Mouse (Mus musculus) spleen, postnatal 14 days (tissue): ENCODE data around the gene Tmprss9.
A peak's percentile ranks its signal among the peaks of the same experiment; 100 is the strongest.

Source experiments
- DNase-seq, 2 experiments: peaks; one replicate each; pipeline ENCODE4 v3.0.0; 2021 to 2022; ENCODE audit warnings: low spot score in 2 of 2

Gene Tmprss9

GRCm38 (mm10) chr10:80843087-80843930 lies 28.3 kb upstream of the Tmprss9 start:
- no peak for DNase-seq

DNA sequence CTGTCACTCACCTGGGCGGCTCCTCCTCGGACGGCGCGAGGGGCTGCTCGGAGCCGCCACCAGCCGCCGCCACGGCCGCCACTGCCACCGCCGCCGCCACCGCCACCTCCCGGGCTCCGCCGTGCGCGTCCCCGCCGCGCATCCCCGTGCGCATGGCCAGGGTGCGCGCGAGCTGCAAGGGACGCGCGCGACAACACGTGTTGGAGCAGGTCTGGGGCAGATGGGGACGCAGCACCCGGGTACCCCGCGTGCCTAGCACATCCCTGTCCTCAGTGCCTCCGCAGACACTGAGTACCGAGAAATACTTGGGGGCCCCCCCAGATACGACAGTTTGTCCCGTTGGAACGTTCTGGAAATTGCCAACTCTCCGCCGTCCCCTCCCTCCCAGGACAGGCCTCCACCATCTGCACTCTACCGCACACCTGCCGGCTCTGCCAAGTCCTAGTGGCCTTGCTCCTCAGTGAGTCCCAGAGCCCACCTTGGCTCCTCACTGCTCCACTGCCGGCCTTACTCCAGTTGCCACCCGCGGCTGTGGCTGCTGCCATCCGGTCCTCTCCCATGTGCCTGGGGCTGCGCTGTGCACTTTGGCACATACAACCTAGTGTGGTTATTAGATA lies 27.6 kb upstream of the Tmprss9 start, which contains the start of gene Lingo3:
Gene Lingo3 (minus strand): TSS at position 109 of the 617 bp plus-strand sequence.
- DNase-seq: no peak

DNA sequence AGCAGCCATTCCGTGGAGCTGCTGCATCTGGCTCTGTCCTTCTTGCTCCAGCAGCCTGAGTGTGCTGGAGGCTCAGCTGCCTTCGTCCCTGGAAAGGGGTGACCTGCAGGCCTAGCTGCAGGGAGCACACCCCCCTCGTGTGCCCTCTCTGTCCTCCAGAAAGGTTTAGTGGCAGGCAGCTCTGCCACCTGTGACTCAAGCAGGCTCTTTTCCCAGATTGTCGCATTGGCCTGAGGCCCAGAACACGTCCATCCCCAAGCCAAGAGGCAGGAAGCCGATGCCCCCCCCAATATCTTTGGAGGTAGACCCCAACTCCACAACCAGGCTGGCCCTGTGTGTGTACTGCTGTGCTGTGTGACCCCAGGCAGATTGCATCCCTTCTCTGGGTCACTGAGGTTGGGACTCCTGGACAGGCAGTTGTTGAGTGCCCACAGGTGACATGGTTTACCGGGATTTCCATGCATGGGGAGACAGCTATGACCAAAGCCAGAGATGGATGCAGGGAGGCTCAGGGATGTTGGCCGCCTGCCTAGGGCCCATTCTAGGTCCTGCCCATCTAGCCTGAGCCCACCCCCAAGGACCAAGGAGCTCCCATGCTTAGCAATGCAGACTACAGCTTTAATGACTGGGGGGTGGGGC lies 26.5 kb upstream of the Tmprss9 start:
- DNase-seq: no peak

GRCm38 (mm10) chr10:80845732-80846131 lies 25.9 kb upstream of the Tmprss9 start:
- no peak for DNase-seq

GRCm38 (mm10) chr10:80848571-80848970 lies 23.1 kb upstream of the Tmprss9 start:
- DNase-seq: peak; percentile 39 to 65

- peak; percentile 98 to 99 for DNase-seq
Measured at GRCm38 (mm10) chr10:80854913-80855748, 16.5 kb upstream of the Tmprss9 start, which contains the start of the genes Lsm7 and Sppl2b. Gene Lsm7 (minus strand): TSS chr10:80855209. Gene Sppl2b (plus strand): TSS chr10:80855275.

GRCm38 (mm10) chr10:80855749-80856073 lies 15.9 kb upstream of the Tmprss9 start:
- DNase-seq: peak; percentile 21 to 25

DNA sequence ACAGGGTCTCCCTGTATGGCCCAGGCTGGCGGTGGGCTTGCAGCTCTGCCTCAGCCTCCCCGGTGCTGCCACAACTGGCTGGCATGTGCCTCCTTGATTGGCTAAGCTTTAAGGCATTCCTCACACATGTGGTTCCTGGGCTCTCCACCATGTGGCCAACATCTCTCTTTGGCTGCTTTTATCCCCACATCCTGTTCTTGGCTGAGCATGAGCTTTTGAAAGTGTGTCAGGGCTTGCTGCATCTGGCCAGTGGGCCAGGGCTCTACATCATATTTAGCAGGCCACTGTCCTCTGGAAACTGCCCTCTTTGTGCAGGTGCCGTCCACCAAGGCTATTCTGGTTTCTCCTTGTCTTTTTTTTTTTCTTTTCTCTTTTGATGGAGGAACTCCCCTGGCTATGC lies 15.4 kb upstream of the Tmprss9 start:
- peak in 1 of 2 experiments; percentile 26 for DNase-seq

GRCm38 (mm10) chr10:80856908-80857307 lies 14.7 kb upstream of the Tmprss9 start:
- DNase-seq: peak; percentile 55 to 59

DNA sequence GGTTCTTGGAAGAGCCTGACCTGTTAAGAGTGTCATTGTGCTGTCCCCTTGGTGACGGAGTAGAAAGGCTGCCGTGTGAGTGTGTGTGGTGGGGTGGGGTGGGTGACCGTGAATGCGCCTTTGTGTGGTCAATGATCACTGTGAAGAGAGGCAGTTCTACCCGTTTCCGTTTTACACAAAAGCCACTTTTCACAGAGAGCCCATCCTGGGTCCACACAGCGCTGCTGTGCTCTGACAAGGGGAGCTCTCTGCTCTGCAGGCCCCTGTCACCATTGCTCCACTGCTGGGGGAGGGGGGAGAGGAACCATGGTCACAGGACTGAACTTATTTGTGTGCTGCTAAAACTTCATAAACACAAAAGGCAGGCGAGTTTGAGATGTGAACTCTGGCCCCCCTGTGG lies 14.3 kb upstream of the Tmprss9 start:
- DNase-seq: no peak

DNA sequence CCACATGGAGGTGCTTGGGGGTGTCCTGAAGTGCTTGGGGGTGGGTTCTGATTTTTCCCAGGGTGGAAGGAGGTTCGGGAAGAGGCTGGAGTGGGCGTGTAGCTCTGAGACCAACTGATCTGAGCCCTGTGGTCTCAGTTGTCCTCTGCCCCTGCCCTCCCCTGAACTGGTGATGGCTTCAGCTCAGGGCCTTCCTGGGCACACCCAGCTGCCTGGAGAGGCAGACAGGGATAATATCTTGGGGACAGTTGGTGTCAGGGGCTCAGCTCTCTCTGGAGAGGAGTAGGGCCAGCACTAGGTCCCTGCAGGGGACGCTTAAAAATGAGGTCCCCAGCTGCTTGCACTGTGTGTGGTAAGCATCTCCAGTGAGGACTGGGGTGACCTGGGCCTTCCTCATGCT lies 13.8 kb upstream of the Tmprss9 start:
- peak; percentile 40 to 53 for DNase-seq

DNA sequence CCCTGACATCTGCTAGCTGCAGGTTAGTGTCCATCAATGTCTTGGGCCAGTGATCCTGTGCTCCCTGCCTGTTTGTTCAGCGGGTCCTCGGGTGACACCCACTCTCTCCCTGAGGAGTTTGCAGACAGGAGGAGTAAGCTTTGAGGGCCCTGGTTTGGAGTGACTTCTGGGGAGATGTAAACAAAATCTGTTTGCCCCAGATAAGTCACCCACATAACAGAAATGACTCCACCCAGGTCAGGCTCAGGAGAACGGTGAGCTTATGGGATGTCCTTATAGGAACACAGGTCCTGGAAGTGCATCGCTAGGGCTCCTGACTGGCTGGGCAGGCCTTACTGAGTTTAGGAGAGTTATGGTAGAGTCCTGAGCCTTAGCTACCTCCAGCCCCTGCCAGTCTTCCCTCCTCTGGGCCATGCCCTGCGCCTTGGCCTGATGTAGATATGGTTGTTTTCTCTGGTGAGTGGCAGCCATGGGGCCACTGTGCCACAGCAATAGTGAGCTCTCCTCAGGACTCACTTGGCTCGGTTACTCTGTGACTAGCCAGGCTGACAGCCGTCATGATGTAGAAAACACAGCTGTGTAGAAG lies 13.2 kb upstream of the Tmprss9 start:
- DNase-seq: peak; percentile 45 to 62

DNA sequence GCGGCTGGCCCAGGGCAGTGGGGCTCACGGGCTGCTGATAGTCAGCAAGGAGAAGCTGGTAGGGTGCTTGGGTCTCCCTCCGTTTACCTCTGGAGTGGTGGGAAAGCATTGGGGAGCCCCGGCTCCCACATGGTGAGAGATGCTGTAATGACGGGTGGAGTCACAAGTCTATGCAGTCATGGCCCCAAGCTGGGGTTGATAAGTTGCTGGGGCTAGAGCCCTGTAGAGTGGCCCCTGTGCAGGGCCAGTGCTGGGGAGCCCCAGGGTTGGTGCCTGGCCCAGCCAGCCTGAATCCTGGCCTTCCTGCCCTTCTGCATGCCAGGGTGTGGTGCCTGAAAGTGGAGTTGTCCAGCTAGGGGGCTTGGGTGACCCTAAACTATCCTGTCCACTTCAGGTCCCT lies 9.3 kb upstream of the Tmprss9 start:
- no peak for DNase-seq

DNA sequence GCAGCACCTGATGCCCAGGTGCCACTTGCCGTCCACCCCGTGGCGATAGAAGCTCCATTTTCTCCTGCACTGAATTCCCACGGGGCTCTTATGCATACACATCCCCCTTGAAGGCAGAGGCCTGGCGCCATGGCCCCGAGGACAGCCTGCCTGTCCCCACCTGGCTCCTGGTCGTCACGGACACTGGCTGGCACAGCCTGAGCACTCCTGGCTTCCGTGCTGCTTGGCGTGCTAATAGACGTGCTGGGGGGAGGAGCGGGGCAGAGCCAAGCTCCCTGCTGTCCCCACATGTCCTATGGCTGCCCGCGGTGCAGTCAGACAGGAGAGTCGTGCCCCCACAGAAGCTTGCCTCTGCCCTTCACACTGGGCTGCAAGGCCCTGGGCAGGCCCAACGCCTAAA lies 7.2 kb upstream of the Tmprss9 start:
- DNase-seq: no peak

- no peak for DNase-seq
Measured at GRCm38 (mm10) chr10:80870993-80871392, 655 bp upstream of the Tmprss9 start.

GRCm38 (mm10) chr10:80874035-80874434 lies 2.4 kb downstream of the Tmprss9 start:
- no peak for DNase-seq

DNA sequence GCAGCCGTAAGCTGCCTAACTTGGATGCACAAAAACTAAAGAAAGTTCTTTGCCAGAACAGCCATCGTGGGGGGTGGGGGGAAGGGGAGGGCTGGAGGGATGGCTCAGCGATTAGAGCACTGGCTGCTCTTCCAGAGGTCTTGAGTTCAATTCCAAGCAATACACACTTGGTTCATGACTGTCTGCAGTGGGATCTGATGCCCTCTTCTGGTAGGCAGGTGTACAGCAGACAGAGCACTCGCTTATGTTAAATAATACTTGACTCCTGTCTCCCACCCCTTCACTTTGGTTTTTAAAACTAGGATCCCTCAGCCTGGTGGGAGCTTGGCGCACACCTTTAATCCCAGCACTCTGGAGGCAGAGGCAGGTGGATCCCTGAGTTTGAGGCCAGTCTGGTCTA lies 4.4 kb downstream of the Tmprss9 start:
- peak; percentile 51 to 65 for DNase-seq

DNA sequence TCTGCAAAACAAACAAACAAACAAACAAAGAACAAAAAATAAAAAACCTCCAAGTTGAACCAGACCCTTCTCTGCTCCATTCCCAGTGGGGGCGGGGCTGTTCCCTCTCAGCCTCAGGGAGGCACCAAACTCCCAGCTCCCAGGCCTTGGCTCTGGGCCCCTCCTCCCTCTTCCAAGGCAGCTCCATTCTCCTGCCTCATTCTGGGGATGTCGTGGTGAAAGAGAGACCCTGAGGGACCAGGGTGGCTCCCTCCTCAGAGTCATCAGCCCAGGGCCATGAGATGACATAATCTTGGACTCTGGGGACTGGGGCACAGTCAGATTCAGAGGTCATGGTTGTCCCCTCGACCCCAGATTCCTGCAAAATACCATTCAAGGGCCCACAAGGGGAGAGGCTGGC lies 4.9 kb downstream of the Tmprss9 start:
- no peak for DNase-seq

GRCm38 (mm10) chr10:80880131-80880641 lies 8.5 kb downstream of the Tmprss9 start:
- DNase-seq: peak; percentile 69 to 80

DNA sequence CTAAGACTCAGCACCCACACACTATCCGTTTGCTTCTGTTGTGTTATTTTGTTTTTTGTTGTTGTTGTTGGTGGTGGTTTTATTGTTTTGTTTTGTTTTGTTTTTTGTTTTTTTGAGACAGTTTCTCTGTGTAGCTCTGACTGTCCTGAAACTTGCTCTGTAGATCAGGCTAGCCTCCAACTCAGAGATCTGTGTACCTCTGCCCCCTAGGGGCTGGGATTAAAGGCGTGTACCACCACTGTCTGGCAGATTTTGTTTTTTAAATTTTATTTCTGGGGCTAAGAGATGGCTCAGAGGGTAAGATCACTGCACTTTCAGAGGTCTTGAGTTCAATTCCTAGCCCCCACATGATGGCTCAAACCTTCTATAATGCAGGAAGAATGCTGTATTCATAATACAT lies 9.3 kb downstream of the Tmprss9 start:
- no peak for DNase-seq

DNA sequence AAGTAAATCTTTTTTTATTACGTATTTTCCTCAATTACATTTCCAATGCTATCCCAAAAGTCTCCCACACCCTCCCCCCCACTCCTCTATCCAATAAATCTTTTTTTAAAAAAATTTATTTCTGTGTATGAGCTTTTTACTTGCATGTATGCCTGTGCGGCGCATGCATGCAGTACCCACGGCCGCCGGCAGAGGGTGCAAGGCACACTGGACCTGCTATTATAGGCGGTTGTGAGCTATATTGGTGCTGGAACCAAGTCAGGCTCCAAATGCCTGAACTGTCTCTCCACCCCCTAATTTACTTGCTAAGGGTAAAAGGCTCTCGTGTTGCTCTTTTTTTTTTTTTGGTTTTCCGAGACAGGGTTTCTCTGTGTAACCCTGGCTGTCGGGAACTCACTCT lies 9.7 kb downstream of the Tmprss9 start:
- DNase-seq: peak; percentile 77 to 86
